Mouse (Mus musculus): Measurements from ENCODE around the gene Slc9a9.

DNA sequence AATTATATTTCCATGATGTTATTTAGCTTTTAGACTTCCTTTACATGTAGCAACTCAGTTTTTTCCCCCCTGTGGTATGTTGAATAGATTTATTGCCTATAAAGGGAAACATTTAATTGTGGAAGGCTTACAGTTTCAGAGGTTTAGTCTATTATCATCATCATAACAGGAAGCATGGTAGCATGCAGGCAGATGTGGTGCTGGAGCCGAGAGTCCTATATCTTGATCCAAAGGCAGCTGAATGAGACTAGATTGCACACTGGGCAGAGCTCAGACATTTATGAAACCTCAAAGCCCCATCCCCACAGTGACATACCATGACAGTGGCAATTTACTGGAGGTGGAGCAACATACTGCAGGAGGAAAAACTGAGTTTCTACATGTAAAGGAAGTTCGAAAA lies 28.5 kb downstream of the Slc9a9 start:
- TF ChIP-seq CTCF (IDR thresholded peaks at IDR 0.05; ENCODE audit: extremely low read depth, insufficient read depth, low read length) (no peak), POLR2A (IDR thresholded peaks at IDR 0.05; ENCODE audit: extremely low read depth, insufficient read depth, low read length) (no peak)
